Mouse (Mus musculus) monocyte, adult 5-6 weeks (primary cell): ENCODE results near the gene Pakap. TPM values are rescaled to one million over a fixed set of nuclear protein-coding genes. Genes with fewer than 3 reads are reported as not detected.

Experiments
- ATAC-seq: fragments of 153-309, 156-312 bp; replicated peaks from 2 replicates; pipeline ENCODE4 v1.8.0; 2017; ENCODE audit warnings: mild to moderate bottlenecking; ENCODE audit not compliant: low TSS enrichment, insufficient number of reproducible peaks, severe bottlenecking, poor library complexity, low FRiP score
- total RNA-seq: library from RNA; stranded (forward); fragments of 200-1000, 200-491, 200-594 nt; gene quantifications from 3 replicates; pipeline ENCODE4 v1.2.3, GENCODE M21; 2017

Gene Pakap
- total RNA-seq, 1 experiment from 2014 or later = not detected

GRCm38 (mm10) chr4:57730047-57730446 is 162.1 kb downstream of the Pakap start:
- ATAC-seq = no peak

- ATAC-seq = no peak
These were observed 163.0 kb downstream of the Pakap start for GRCm38 (mm10) chr4:57730801-57731598.

- ATAC-seq = no peak
These were observed 164.4 kb downstream of the Pakap start for GRCm38 (mm10) chr4:57732351-57732750.

GRCm38 (mm10) chr4:57733445-57733844 is 165.5 kb downstream of the Pakap start:
- ATAC-seq = no peak

- ATAC-seq = no peak
These were observed 167.4 kb downstream of the Pakap start for GRCm38 (mm10) chr4:57735426-57735825.

GRCm38 (mm10) chr4:57738856-57739552 is 171.0 kb downstream of the Pakap start:
- ATAC-seq = no peak

- ATAC-seq = no peak
These were observed 175.4 kb downstream of the Pakap start for GRCm38 (mm10) chr4:57743325-57743929.

- ATAC-seq = no peak
These were observed 182.7 kb downstream of the Pakap start for GRCm38 (mm10) chr4:57750651-57751050.

- no peak for ATAC-seq
These were observed 183.1 kb downstream of the Pakap start for GRCm38 (mm10) chr4:57751054-57751453.

- ATAC-seq = no peak
These were observed 183.6 kb downstream of the Pakap start for GRCm38 (mm10) chr4:57751566-57751965.

GRCm38 (mm10) chr4:57755085-57755484 is 187.1 kb downstream of the Pakap start:
- no peak for ATAC-seq

- no peak for ATAC-seq
These were observed 190.0 kb downstream of the Pakap start for GRCm38 (mm10) chr4:57757997-57758396.

GRCm38 (mm10) chr4:57762424-57762823 is 194.4 kb downstream of the Pakap start:
- ATAC-seq = no peak

GRCm38 (mm10) chr4:57764392-57764791 is 196.4 kb downstream of the Pakap start:
- no peak for ATAC-seq

- ATAC-seq = no peak
These were observed 196.9 kb downstream of the Pakap start for GRCm38 (mm10) chr4:57764926-57765325.

GRCm38 (mm10) chr4:57765806-57766205 is 197.8 kb downstream of the Pakap start:
- no peak for ATAC-seq

GRCm38 (mm10) chr4:57769007-57769406 is 201.0 kb downstream of the Pakap start:
- ATAC-seq = no peak

- ATAC-seq = no peak
These were observed 202.3 kb downstream of the Pakap start for GRCm38 (mm10) chr4:57770185-57770823.

- no peak for ATAC-seq
These were observed 203.7 kb downstream of the Pakap start for GRCm38 (mm10) chr4:57771558-57772219.
